Mouse (Mus musculus): ENCODE measurements around the gene Mgat4b. TPM values are rescaled to one million over a fixed set of nuclear protein-coding genes. Genes with fewer than 3 reads are reported as not detected.

Mgat4b gene
- polyA plus RNA-seq, 1 experiment from 2014 or later: 18.7 TPM

- Histone ChIP-seq H3K4me1 (ENCODE audit: control insufficient read depth, insufficient read depth, low read length) (peaks cover 9% of the 10 kb centered on the region), H3K4me3 (ENCODE audit: low read depth, low read length) (no peak overlapping the region), H3K36me3 (ENCODE audit: control insufficient read depth, insufficient read depth, low read length) (peaks cover 6% of the 10 kb centered on the region), H3K4me2 (no peak overlapping the region), H3K27ac (ENCODE audit: low read depth, low read length) (no peak overlapping the region), H3K9ac (ENCODE audit: low read length) (no peak overlapping the region), H3K27me3 (ENCODE audit: control insufficient read depth, insufficient read depth, low read length) (no peaks in the 10 kb centered on the region), H3K9me3 (ENCODE audit: control insufficient read depth, low read length) (no peaks in the 10 kb centered on the region)
- ATAC-seq (ENCODE audit: low FRiP score) (no peak), DNase-seq (ENCODE audit: low spot score, missing footprints) (no peak)
- 95% methylated on average over 5 of the region's 5 CpGs for WGBS
Measured at GRCm38 (mm10) chr11:50208039-50208438, 2.7 kb upstream of the Mgat4b start.

DNA sequence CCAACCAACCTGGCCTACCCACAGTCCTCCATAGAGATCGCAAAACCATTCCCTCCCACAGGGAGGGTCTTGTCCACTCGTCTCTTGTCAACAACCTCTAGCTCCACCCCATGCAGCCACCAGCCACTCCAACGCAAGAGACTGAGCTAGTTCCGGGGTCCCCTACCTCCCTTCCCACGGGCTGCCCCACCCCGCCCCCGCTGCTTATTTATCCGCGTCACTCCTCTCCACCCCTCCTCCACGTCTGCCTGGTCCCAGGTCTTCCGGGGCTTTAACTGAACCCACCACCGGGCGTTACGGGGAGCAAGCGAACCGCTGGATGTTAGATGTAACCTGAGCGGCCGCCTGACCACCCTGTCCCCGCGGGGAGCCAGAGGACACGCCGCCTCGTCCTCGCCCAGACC lies 587 bp upstream of the Mgat4b start:
- Histone ChIP-seq H3K4me2 (peak overlapping the region; percentile 61), H3K4me3 (ENCODE audit: low read depth, low read length) (peak overlapping the region; percentile 50), H3K36me3 (ENCODE audit: control insufficient read depth, insufficient read depth, low read length) (peaks cover 6% of the 10 kb centered on the region; the same call in 1 of the 2 replicates), H3K27ac (ENCODE audit: low read depth, low read length) (peak overlapping the region; percentile 71), H3K9me3 (ENCODE audit: control insufficient read depth, low read length) (no peaks in the 10 kb centered on the region), H3K27me3 (ENCODE audit: control insufficient read depth, insufficient read depth, low read length) (no peaks in the 10 kb centered on the region), H3K9ac (ENCODE audit: low read length) (peak overlapping the region; percentile 71), H3K4me1 (ENCODE audit: control insufficient read depth, insufficient read depth, low read length) (peaks cover 9% of the 10 kb centered on the region)
- under 1% methylated on average over 24 of the region's 24 CpGs for WGBS
- DNase-seq (ENCODE audit: low spot score, missing footprints) (peak; percentile 98), ATAC-seq (ENCODE audit: low FRiP score) (peak; percentile 95)

DNA sequence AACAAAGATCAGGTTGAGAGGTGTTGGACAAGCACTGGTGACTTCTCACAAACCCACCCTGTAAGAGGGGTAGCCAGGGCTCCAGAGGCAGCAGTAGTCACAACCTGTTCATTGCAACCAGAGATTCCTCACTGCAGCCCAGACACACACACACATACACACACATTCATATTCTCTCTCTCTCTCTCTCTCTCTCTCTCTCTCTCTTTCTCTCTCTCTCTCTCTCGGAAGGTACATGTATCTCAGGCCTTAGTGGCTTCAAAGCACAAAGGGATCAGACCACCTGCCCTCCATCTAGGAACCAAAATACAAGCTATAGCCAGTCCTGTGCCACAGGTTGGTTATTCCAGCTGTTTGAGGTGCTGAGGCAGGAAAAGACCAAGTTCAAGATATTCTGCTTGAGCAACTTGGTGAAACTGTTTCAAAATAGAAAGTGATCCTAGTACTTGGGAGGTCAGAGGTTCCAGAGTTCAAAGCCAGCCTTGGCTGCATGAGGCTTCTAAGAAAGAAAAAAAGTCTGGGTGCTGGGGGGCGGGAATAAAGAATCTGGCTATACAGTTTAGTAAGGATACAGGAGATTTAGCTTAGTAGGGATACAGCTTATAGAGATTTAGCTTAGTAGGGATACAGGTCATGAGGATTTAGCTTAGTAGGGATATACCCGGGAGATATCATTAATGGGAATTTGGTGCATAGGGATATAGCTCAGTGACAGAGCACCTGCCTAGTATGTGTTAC lies 801 bp downstream of the Mgat4b start:
- DNase-seq (ENCODE audit: low spot score, missing footprints) (no peak), ATAC-seq (ENCODE audit: low FRiP score) (no peak)
- no peaks in the 10 kb centered on the region for H3K9me3 ChIP-seq (ENCODE audit: control insufficient read depth, low read length)
- H3K4me2 ChIP-seq: peak overlapping the region; percentile 61
- H3K4me1 ChIP-seq (ENCODE audit: control insufficient read depth, insufficient read depth, low read length): peaks cover 11% of the 10 kb centered on the region
- H3K36me3 ChIP-seq (ENCODE audit: control insufficient read depth, insufficient read depth, low read length): peaks cover 6% of the 10 kb centered on the region; the same call in 1 of the 2 replicates
- H3K4me3 ChIP-seq (ENCODE audit: low read depth, low read length): peak overlapping the region; percentile 50; the same call in 1 of the 2 replicates
- 94% methylated on average over 3 of the region's 3 CpGs for WGBS
- H3K27me3 ChIP-seq (ENCODE audit: control insufficient read depth, insufficient read depth, low read length): no peaks in the 10 kb centered on the region
- peak overlapping the region; percentile 31; the same call in 1 of the 2 replicates for H3K9ac ChIP-seq (ENCODE audit: low read length)
- no peak overlapping the region for H3K27ac ChIP-seq (ENCODE audit: low read depth, low read length)

- Histone ChIP-seq H3K27me3 (ENCODE audit: control insufficient read depth, insufficient read depth, low read length) (no peaks in the 10 kb centered on the region), H3K36me3 (ENCODE audit: control insufficient read depth, insufficient read depth, low read length) (peaks cover under 1% of the 10 kb centered on the region; the same call in 1 of the 2 replicates), H3K4me2 (no peak overlapping the region), H3K4me3 (ENCODE audit: low read depth, low read length) (no peak overlapping the region), H3K9me3 (ENCODE audit: control insufficient read depth, low read length) (no peaks in the 10 kb centered on the region), H3K4me1 (ENCODE audit: control insufficient read depth, insufficient read depth, low read length) (peaks cover 11% of the 10 kb centered on the region), H3K27ac (ENCODE audit: low read depth, low read length) (no peak overlapping the region), H3K9ac (ENCODE audit: low read length) (no peak overlapping the region)
- 77% methylated on average over 3 of the region's 3 CpGs for WGBS
- DNase-seq (ENCODE audit: low spot score, missing footprints) (no peak), ATAC-seq (ENCODE audit: low FRiP score) (no peak)
Measured at GRCm38 (mm10) chr11:50212060-50212739, 1.5 kb downstream of the Mgat4b start.

- Histone ChIP-seq H3K27me3 (ENCODE audit: control insufficient read depth, insufficient read depth, low read length) (no peaks in the 10 kb centered on the region), H3K4me3 (ENCODE audit: low read depth, low read length) (no peak overlapping the region), H3K9ac (ENCODE audit: low read length) (no peak overlapping the region), H3K27ac (ENCODE audit: low read depth, low read length) (no peak overlapping the region), H3K4me1 (ENCODE audit: control insufficient read depth, insufficient read depth, low read length) (peaks cover 11% of the 10 kb centered on the region), H3K4me2 (no peak overlapping the region), H3K9me3 (ENCODE audit: control insufficient read depth, low read length) (no peaks in the 10 kb centered on the region), H3K36me3 (ENCODE audit: control insufficient read depth, insufficient read depth, low read length) (no peaks in the 10 kb centered on the region)
- ATAC-seq (ENCODE audit: low FRiP score) (no peak), DNase-seq (ENCODE audit: low spot score, missing footprints) (no peak)
- 76% methylated on average over 11 of the region's 11 CpGs for WGBS
Measured at GRCm38 (mm10) chr11:50212848-50213758, 2.4 kb downstream of the Mgat4b start.

DNA sequence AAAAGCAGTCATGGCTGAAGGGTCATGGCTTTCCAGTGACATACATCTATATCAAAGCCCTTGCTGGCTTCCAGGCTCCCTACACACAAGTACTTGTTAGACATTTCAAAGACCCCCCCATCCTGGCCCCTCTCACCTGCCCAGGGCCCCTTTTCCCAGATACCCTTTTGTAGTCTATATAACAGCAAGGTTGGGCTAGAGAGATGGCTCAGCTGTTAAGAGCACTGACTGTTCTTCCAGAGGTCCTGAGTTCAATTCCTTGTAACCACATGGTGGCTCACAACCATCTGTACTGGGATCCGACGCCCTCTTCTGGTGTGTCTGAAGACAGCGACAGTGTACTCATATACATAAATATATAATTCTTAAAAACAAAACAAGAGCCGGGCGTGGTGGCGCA lies 3.9 kb downstream of the Mgat4b start:
- Histone ChIP-seq H3K9ac (ENCODE audit: low read length) (no peak overlapping the region), H3K27ac (ENCODE audit: low read depth, low read length) (no peak overlapping the region), H3K4me1 (ENCODE audit: control insufficient read depth, insufficient read depth, low read length) (peaks cover 8% of the 10 kb centered on the region), H3K4me3 (ENCODE audit: low read depth, low read length) (no peak overlapping the region), H3K9me3 (ENCODE audit: control insufficient read depth, low read length) (no peaks in the 10 kb centered on the region), H3K4me2 (no peak overlapping the region), H3K36me3 (ENCODE audit: control insufficient read depth, insufficient read depth, low read length) (no peaks in the 10 kb centered on the region), H3K27me3 (ENCODE audit: control insufficient read depth, insufficient read depth, low read length) (no peaks in the 10 kb centered on the region)
- 94% methylated on average over 6 of the region's 6 CpGs for WGBS
- no peak for ATAC-seq (ENCODE audit: low FRiP score)
- no peak for DNase-seq (ENCODE audit: low spot score, missing footprints)

- H3K27ac ChIP-seq (ENCODE audit: low read depth, low read length): no peak overlapping the region
- H3K36me3 ChIP-seq (ENCODE audit: control insufficient read depth, insufficient read depth, low read length): no peaks in the 10 kb centered on the region
- H3K27me3 ChIP-seq (ENCODE audit: control insufficient read depth, insufficient read depth, low read length): no peaks in the 10 kb centered on the region
- H3K9me3 ChIP-seq (ENCODE audit: control insufficient read depth, low read length): no peaks in the 10 kb centered on the region
- no peak overlapping the region for H3K4me3 ChIP-seq (ENCODE audit: low read depth, low read length)
- WGBS: 22% methylated on average over 9 of the region's 9 CpGs
- peaks cover 6% of the 10 kb centered on the region; the same call in 1 of the 2 replicates for H3K4me1 ChIP-seq (ENCODE audit: control insufficient read depth, insufficient read depth, low read length)
- H3K9ac ChIP-seq (ENCODE audit: low read length): no peak overlapping the region
- no peak overlapping the region for H3K4me2 ChIP-seq
- ATAC-seq (ENCODE audit: low FRiP score) (no peak), DNase-seq (ENCODE audit: low spot score, missing footprints) (no peak)
Measured at GRCm38 (mm10) chr11:50215633-50216032, 4.9 kb downstream of the Mgat4b start.

- 81% methylated on average over 4 of the region's 4 CpGs for WGBS
- Histone ChIP-seq H3K9ac (ENCODE audit: low read length) (no peak overlapping the region), H3K27ac (ENCODE audit: low read depth, low read length) (no peak overlapping the region), H3K27me3 (ENCODE audit: control insufficient read depth, insufficient read depth, low read length) (no peaks in the 10 kb centered on the region), H3K4me3 (ENCODE audit: low read depth, low read length) (no peak overlapping the region), H3K4me2 (no peak overlapping the region), H3K9me3 (ENCODE audit: control insufficient read depth, low read length) (no peaks in the 10 kb centered on the region), H3K4me1 (ENCODE audit: control insufficient read depth, insufficient read depth, low read length) (0 out of 2 replicates have a peak, but pooled peaks cover 2% of the 10 kb centered on the region), H3K36me3 (ENCODE audit: control insufficient read depth, insufficient read depth, low read length) (no peaks in the 10 kb centered on the region)
- ATAC-seq (ENCODE audit: low FRiP score): no peak
- DNase-seq (ENCODE audit: low spot score, missing footprints): no peak
Measured at GRCm38 (mm10) chr11:50216724-50217366, 6.2 kb downstream of the Mgat4b start.
